Mouse (Mus musculus) hindbrain, embryonic 14.5 days (tissue): ENCODE results near the gene Cacna1c. TPM values are rescaled to one million over a fixed set of nuclear protein-coding genes. Genes with fewer than 3 reads are reported as not detected.

Source experiments
- ATAC-seq: fragments of 200-750 bp; cut with Nextera tagmentation; 2 replicates; pipeline ENCODE4 v1.8.0; 2017; ENCODE audit warnings: moderate number of reproducible peaks, mild to moderate bottlenecking, moderate TSS enrichment, moderate library complexity; ENCODE audit not compliant: low FRiP score
- DNase-seq: peaks from one replicate; pipeline ENCODE4 v3.0.0-alpha.2; 2015; ENCODE audit warnings: low spot score
- H3K27ac ChIP-seq: fragments of 300-500 bp; sonication (generic); 2 replicates; pipeline ENCODE4 v1.5.1; 2014; ENCODE audit warnings: mild to moderate bottlenecking, moderate library complexity
- H3K27me3 ChIP-seq: fragments of 300-500 bp; sonication (generic); 2 replicates; pipeline ENCODE4 v1.6.1; 2014; ENCODE audit warnings: mild to moderate bottlenecking, low read length, mixed read lengths; ENCODE audit not compliant: control insufficient read depth, insufficient read depth
- H3K36me3 ChIP-seq: fragments of 300-500 bp; sonication (generic); replicated peaks from 2 replicates; pipeline ENCODE4 v1.6.1; 2014; ENCODE audit not compliant: control insufficient read depth, insufficient read depth
- H3K4me1 ChIP-seq: fragments of 300-500 bp; sonication (generic); replicated peaks from 2 replicates; pipeline ENCODE4 v1.6.1; 2014; ENCODE audit warnings: antibody characterized with exemption, low read length, mixed read lengths; ENCODE audit not compliant: control insufficient read depth, insufficient read depth
- H3K4me2 ChIP-seq: fragments of 300-500 bp; sonication (generic); replicated peaks from 2 replicates; pipeline ENCODE4 v1.6.1; 2014; ENCODE audit warnings: mild to moderate bottlenecking, moderate library complexity
- H3K4me3 ChIP-seq: fragments of 300-500 bp; sonication (generic); replicated peaks from 2 replicates; pipeline ENCODE4 v1.5.1; 2014; ENCODE audit warnings: mild to moderate bottlenecking, low read length
- H3K9ac ChIP-seq: fragments of 300-500 bp; sonication (generic); 2 replicates; pipeline ENCODE4 v1.6.1; 2014
- H3K9me3 ChIP-seq: fragments of 300-500 bp; sonication (generic); 2 replicates; pipeline ENCODE4 v1.6.1; 2016; ENCODE audit warnings: low read length; ENCODE audit not compliant: control insufficient read depth
- WGBS: fragments of 180-500 bp; shearing (Covaris S2); extraction: QIAGEN DNeasy Blood & Tissue Kit; methylation state at CpG from one replicate; pipeline ENCODE4 v1.1.7; 2014; 5-methylcytosine and 5-hydroxymethylcytosine counted together
- polyA plus RNA-seq: library from polyadenylated mRNA; unstranded; fragments of >200 nt; fragmentation: Nextera tagmentation; extraction: Ambion mirVana; gene quantifications from 2 replicates; pipeline ENCODE4 v1.2.1, GENCODE M21; 2014

The Cacna1c gene
- polyA plus RNA-seq, 1 experiment from 2014 or later = 10.1 TPM

- Histone ChIP-seq H3K4me2 (no peak overlapping the region), H3K4me1 (peaks cover 9% of the 10 kb centered on the region; the same call in 1 of the 2 replicates), H3K27me3 (no peaks in the 10 kb centered on the region), H3K9ac (no peak overlapping the region), H3K36me3 (no peaks in the 10 kb centered on the region), H3K27ac (peak overlapping the region; percentile 59), H3K9me3 (no peaks in the 10 kb centered on the region), H3K4me3 (no peak overlapping the region)
- peak; percentile 59 for DNase-seq
- 33% methylated on average over 5 of the region's 5 CpGs for WGBS
- peak; percentile 77 for ATAC-seq
These were observed 404.3 kb downstream of the Cacna1c start for GRCm38 (mm10) chr6:118791921-118792368.

DNA sequence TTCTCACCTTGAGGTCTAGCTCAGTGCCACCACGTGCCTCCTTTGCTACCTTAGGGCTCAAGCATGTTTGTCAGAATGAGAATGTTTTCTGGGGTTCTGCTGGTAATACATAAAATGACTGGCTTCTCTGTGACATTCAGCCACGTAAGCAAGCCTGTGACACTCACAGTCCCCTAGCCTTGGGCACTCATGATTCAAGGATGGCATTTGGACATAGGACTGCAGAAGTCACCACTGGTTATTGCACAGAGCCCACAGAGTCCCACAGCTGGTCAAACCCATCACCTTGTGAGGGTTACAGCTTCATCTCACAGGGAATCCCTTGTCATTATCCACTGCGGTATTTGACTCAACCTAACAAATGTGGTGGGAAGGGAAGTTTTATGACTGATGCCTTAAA, 408.3 kb downstream of the Cacna1c start:
- Histone ChIP-seq H3K27me3 (no peaks in the 10 kb centered on the region), H3K36me3 (no peaks in the 10 kb centered on the region), H3K4me1 (peaks cover 9% of the 10 kb centered on the region; the same call in 1 of the 2 replicates), H3K9me3 (no peaks in the 10 kb centered on the region), H3K27ac (no peak overlapping the region), H3K4me2 (no peak overlapping the region), H3K4me3 (no peak overlapping the region), H3K9ac (no peak overlapping the region)
- WGBS = 89% methylated on average over 3 of the region's 3 CpGs
- ATAC-seq (no peak), DNase-seq (no peak)

DNA sequence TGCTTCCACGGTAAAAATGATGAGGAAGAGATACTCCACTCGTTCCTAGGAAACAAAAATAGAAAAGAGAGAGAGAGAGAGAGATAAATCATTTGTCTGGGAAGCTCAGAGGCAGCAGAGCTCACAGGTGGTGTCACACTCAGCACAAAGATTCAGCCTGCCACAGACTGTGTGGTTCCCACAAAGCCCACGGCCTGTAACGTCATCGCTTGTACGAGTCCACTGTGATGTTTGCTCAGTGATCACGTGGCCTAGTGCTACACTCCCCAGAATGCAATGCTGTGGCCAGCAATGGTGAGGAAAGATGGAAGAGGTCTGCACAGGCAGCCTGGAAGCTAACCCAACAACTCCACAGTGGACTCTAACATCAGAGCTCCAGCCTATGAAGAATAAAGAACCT, 415.9 kb downstream of the Cacna1c start:
- no peak for DNase-seq
- H3K9ac ChIP-seq = no peak overlapping the region
- no peak overlapping the region for H3K4me2 ChIP-seq
- ATAC-seq = no peak
- H3K27ac ChIP-seq = no peak overlapping the region
- no peaks in the 10 kb centered on the region for H3K9me3 ChIP-seq
- H3K4me3 ChIP-seq = no peak overlapping the region
- no peaks in the 10 kb centered on the region for H3K27me3 ChIP-seq
- WGBS = 76% methylated on average over 7 of the region's 7 CpGs
- no peaks in the 10 kb centered on the region; the same call in 1 of the 2 replicates for H3K4me1 ChIP-seq
- H3K36me3 ChIP-seq = 0 out of 2 replicates have a peak, but pooled peaks cover 4% of the 10 kb centered on the region

- WGBS = 86% methylated on average over 8 of the region's 8 CpGs
These were observed 417.0 kb downstream of the Cacna1c start for GRCm38 (mm10) chr6:118779201-118779600.

DNA sequence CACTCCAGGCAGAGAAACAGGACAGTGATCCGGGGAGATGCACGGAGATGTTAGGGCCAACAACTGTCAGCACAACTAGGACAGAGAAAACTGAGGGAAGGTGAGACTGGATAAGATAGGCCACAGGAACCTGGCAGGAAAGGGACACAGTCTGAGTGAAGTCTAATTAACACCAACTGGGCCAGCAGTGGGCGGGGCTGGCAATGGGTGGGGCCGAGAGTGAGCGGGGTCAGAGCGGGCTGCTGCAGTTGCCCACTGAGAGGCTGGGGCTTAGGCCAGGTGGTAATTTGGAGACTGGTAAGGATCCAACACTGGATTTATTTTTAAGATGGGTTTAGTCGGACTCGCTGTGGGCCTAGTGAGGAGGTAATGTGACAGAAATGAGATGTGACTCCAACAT, 418.8 kb downstream of the Cacna1c start:
- Histone ChIP-seq H3K9ac (no peak overlapping the region), H3K9me3 (no peaks in the 10 kb centered on the region), H3K4me3 (no peak overlapping the region), H3K4me1 (no peaks in the 10 kb centered on the region), H3K4me2 (no peak overlapping the region), H3K36me3 (0 out of 2 replicates have a peak, but pooled peaks cover 4% of the 10 kb centered on the region), H3K27me3 (no peaks in the 10 kb centered on the region), H3K27ac (no peak overlapping the region)
- DNase-seq = no peak
- ATAC-seq = no peak
- WGBS = 76% methylated on average over 8 of the region's 8 CpGs

More at GRCm38 (mm10) chr6:118779201-118779600, 417.0 kb downstream of the Cacna1c start:
- no peaks in the 10 kb centered on the region for H3K27me3 ChIP-seq
- H3K27ac ChIP-seq = no peak overlapping the region
- ATAC-seq = no peak
- no peaks in the 10 kb centered on the region for H3K9me3 ChIP-seq
- 0 out of 2 replicates have a peak, but pooled peaks cover 4% of the 10 kb centered on the region for H3K36me3 ChIP-seq
- DNase-seq = no peak
- H3K4me3 ChIP-seq = no peak overlapping the region
- H3K9ac ChIP-seq = no peak overlapping the region
- no peak overlapping the region for H3K4me2 ChIP-seq
- no peaks in the 10 kb centered on the region; the same call in 1 of the 2 replicates for H3K4me1 ChIP-seq

GRCm38 (mm10) chr6:118776459-118776858, 419.8 kb downstream of the Cacna1c start:
- WGBS = 73% methylated on average over 9 of the region's 9 CpGs
- no peak overlapping the region for H3K27ac ChIP-seq
- H3K9ac ChIP-seq = no peak overlapping the region
- H3K27me3 ChIP-seq = no peaks in the 10 kb centered on the region
- no peak for DNase-seq
- no peak overlapping the region for H3K4me2 ChIP-seq
- ATAC-seq = no peak
- 0 out of 2 replicates have a peak, but pooled peaks cover 4% of the 10 kb centered on the region for H3K36me3 ChIP-seq
- no peak overlapping the region for H3K4me3 ChIP-seq
- H3K4me1 ChIP-seq = no peaks in the 10 kb centered on the region
- no peaks in the 10 kb centered on the region for H3K9me3 ChIP-seq

GRCm38 (mm10) chr6:118772581-118772980, 423.6 kb downstream of the Cacna1c start:
- 89% methylated on average over 6 of the region's 6 CpGs for WGBS
- ATAC-seq (no peak), DNase-seq (no peak)
- Histone ChIP-seq H3K36me3 (0 out of 2 replicates have a peak, but pooled peaks cover 4% of the 10 kb centered on the region), H3K4me3 (no peak overlapping the region), H3K27me3 (no peaks in the 10 kb centered on the region), H3K4me1 (no peaks in the 10 kb centered on the region), H3K27ac (no peak overlapping the region), H3K4me2 (no peak overlapping the region), H3K9me3 (no peaks in the 10 kb centered on the region), H3K9ac (no peak overlapping the region)

DNA sequence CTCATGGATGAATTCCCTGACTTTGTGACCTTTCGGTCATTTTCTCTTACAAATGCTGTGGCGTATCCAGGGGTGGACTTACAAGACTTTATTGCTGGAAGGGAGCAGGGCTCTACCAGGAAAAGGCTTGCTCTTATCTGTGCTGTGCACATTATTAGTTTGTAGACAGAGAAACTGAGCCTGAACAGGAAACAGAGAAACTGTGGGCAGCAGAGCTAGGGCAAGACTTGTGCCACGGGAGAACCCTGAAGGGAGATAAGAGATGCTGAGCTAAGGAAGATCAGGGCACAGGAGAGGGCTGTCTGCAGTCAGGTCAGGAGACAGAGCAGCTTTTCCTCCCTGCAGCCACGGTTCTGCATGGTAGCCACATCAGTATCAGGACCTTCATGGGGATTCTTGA, 425.1 kb downstream of the Cacna1c start:
- DNase-seq = no peak
- H3K4me2 ChIP-seq = no peak overlapping the region
- H3K9me3 ChIP-seq = no peaks in the 10 kb centered on the region
- H3K27me3 ChIP-seq = no peaks in the 10 kb centered on the region
- no peak overlapping the region for H3K27ac ChIP-seq
- 0 out of 2 replicates have a peak, but pooled peaks cover 3% of the 10 kb centered on the region for H3K36me3 ChIP-seq
- no peaks in the 10 kb centered on the region for H3K4me1 ChIP-seq
- no peak for ATAC-seq
- H3K4me3 ChIP-seq = no peak overlapping the region
- H3K9ac ChIP-seq = no peak overlapping the region
- 93% methylated on average over 4 of the region's 4 CpGs for WGBS

- H3K4me2 ChIP-seq = no peak overlapping the region
- ATAC-seq (no peak), DNase-seq (no peak)
- WGBS = 81% methylated on average over 6 of the region's 6 CpGs
- no peak overlapping the region for H3K4me3 ChIP-seq
- H3K4me1 ChIP-seq = no peaks in the 10 kb centered on the region
- H3K27me3 ChIP-seq = no peaks in the 10 kb centered on the region
- no peak overlapping the region for H3K27ac ChIP-seq
- H3K9ac ChIP-seq = no peak overlapping the region
- H3K9me3 ChIP-seq = no peaks in the 10 kb centered on the region
- no peaks in the 10 kb centered on the region for H3K36me3 ChIP-seq
These were observed 425.8 kb downstream of the Cacna1c start for GRCm38 (mm10) chr6:118770396-118770795.

GRCm38 (mm10) chr6:118769792-118770191, 426.4 kb downstream of the Cacna1c start:
- 92% methylated on average over 8 of the region's 8 CpGs for WGBS
- H3K4me1 ChIP-seq = no peaks in the 10 kb centered on the region

More at GRCm38 (mm10) chr6:118769792-118770191, 426.4 kb downstream of the Cacna1c start:
- no peaks in the 10 kb centered on the region for H3K36me3 ChIP-seq
- DNase-seq = no peak
- H3K4me3 ChIP-seq = no peak overlapping the region
- H3K9ac ChIP-seq = no peak overlapping the region
- no peaks in the 10 kb centered on the region for H3K9me3 ChIP-seq
- H3K4me2 ChIP-seq = no peak overlapping the region
- no peak for ATAC-seq
- no peaks in the 10 kb centered on the region for H3K27me3 ChIP-seq
- H3K27ac ChIP-seq = no peak overlapping the region
